Mouse (Mus musculus) myocyte (in vitro differentiated cells): ENCODE data around the gene Zfp874b. TPM values are rescaled to one million over a fixed set of nuclear protein-coding genes. Genes with fewer than 3 reads are reported as not detected.

Experiments used
- H3K27me3 ChIP-seq: one replicate; pipeline ENCODE4 v1.6.1; 2011; ENCODE audit not compliant: control insufficient read depth, insufficient read depth, insufficient read length
- H3K36me3 ChIP-seq: one replicate; pipeline ENCODE4 v1.6.1; 2011; ENCODE audit not compliant: control insufficient read depth, insufficient read depth
- H3K4me2 ChIP-seq: one replicate; pipeline ENCODE4 v1.6.1; 2011; ENCODE audit warnings: low read depth, control low read depth
- H3K4me3 ChIP-seq: one replicate; pipeline ENCODE4 v1.5.1; 2011; ENCODE audit warnings: mild to moderate bottlenecking, control low read depth, moderate library complexity
- H3K79me2 ChIP-seq: one replicate; pipeline ENCODE4 v1.6.1; 2011; ENCODE audit not compliant: control insufficient read depth, insufficient read depth
- H3ac ChIP-seq: one replicate; pipeline ENCODE4 v1.6.1; 2011; ENCODE audit not compliant: control insufficient read depth, insufficient read length
- CEBPB ChIP-seq: IDR thresholded peaks from 2 replicates; pipeline ENCODE4 v1.6.1; 2011; ENCODE audit warnings: mild to moderate bottlenecking, moderate library complexity; ENCODE audit not compliant: poor library complexity, insufficient read depth, severe bottlenecking
- E2F4 ChIP-seq: IDR thresholded peaks from one replicate; pipeline ENCODE4 v1.6.1; 2011; ENCODE audit warnings: mild to moderate bottlenecking, control low read depth, moderate library complexity; ENCODE audit not compliant: insufficient read depth
- MAX ChIP-seq: IDR thresholded peaks from one replicate; pipeline ENCODE4 v1.6.1; 2011; ENCODE audit warnings: low read depth, mild to moderate bottlenecking, control low read depth
- MYOD1 ChIP-seq, 3 experiments: IDR thresholded peaks; one replicate each; pipeline ENCODE4 v1.6.1; 2011; ENCODE audit warnings: control low read depth in 2 of 3, low read depth in 2 of 3, mild to moderate bottlenecking in 2 of 3, moderate library complexity in 1 of 3; ENCODE audit not compliant: insufficient read length in 2 of 3, control insufficient read depth in 1 of 3
- MYOG ChIP-seq, 3 experiments: IDR thresholded peaks; one replicate each; pipeline ENCODE4 v1.6.1; 2011; ENCODE audit warnings: control low read depth in 2 of 3, low read depth in 2 of 3, mild to moderate bottlenecking in 2 of 3; ENCODE audit not compliant: insufficient read length in 2 of 3, control insufficient read depth in 1 of 3, insufficient read depth in 1 of 3
- POLR2A ChIP-seq: IDR thresholded peaks from one replicate; pipeline ENCODE4 v1.6.1; 2011; ENCODE audit warnings: low read depth, mild to moderate bottlenecking, control low read depth, moderate library complexity; ENCODE audit not compliant: insufficient read length
- POLR2AphosphoS2 ChIP-seq: IDR thresholded peaks from one replicate; pipeline ENCODE4 v1.6.1; 2011; ENCODE audit warnings: low read depth, control low read depth; ENCODE audit not compliant: insufficient read length
- REST ChIP-seq: IDR thresholded peaks from one replicate; pipeline ENCODE4 v1.6.1; 2011; ENCODE audit warnings: mild to moderate bottlenecking, control low read depth, moderate library complexity; ENCODE audit not compliant: insufficient read depth, insufficient read length
- SRF ChIP-seq: IDR thresholded peaks from one replicate; pipeline ENCODE4 v1.6.1; 2011; ENCODE audit warnings: low read depth; ENCODE audit not compliant: control insufficient read depth, insufficient read length
- TCF12 ChIP-seq: IDR thresholded peaks from one replicate; pipeline ENCODE4 v1.6.1; 2011; ENCODE audit warnings: mild to moderate bottlenecking, control low read depth; ENCODE audit not compliant: poor library complexity, insufficient read depth, severe bottlenecking
- TCF3 ChIP-seq: IDR thresholded peaks from one replicate; pipeline ENCODE4 v1.6.1; 2011; ENCODE audit warnings: low read depth, control low read depth; ENCODE audit not compliant: insufficient read length
- USF1 ChIP-seq: IDR thresholded peaks from one replicate; pipeline ENCODE4 v1.6.1; 2011; ENCODE audit warnings: low read depth, mild to moderate bottlenecking, control low read depth, moderate library complexity
- polyA plus RNA-seq: library from polyadenylated mRNA; unstranded; fragments of >200 nt; fragmentation: generic; extraction: Trizol; gene quantifications from one replicate; pipeline ENCODE4 v1.2.1, GENCODE M21; 2012; ENCODE audit warnings: missing spikeins

The Zfp874b gene
- polyA plus RNA-seq, result 1.8 TPM

- H3K4me2 ChIP-seq, result peak within 1 kb of the TSS; percentile 93
- no peaks in the 10 kb centered on the region for H3K79me2 ChIP-seq
- peak within 1 kb of the TSS; percentile 51 for H3ac ChIP-seq
- TF ChIP-seq MYOD1 (IDR thresholded peaks at IDR 0.05; ENCODE audit: control insufficient read depth in 1 of 3, insufficient read length in 2 of 3, low read depth in 2 of 3) (no peak), POLR2AphosphoS2 (no peak), CEBPB (peak; percentile 29; the same call in 1 of the 2 replicates), E2F4 (no peak), POLR2A (peak; percentile 47), USF1 (no peak), MYOG (IDR thresholded peaks at IDR 0.05; ENCODE audit: control insufficient read depth in 1 of 3, insufficient read depth in 1 of 3, insufficient read length in 2 of 3, low read depth in 2 of 3) (no peak), SRF (no peak)
- H3K36me3 ChIP-seq, result peaks cover 3% of the 10 kb centered on the region
- no peaks in the 10 kb centered on the region for H3K27me3 ChIP-seq
- H3K4me3 ChIP-seq, result peak within 1 kb of the TSS; percentile 47
These were observed at the start of gene Zfp874b for GRCm38 (mm10) chr13:67483625-67484423. Zfp874b (minus strand) TSS chr13:67484258.

GRCm38 (mm10) chr13:67527049-67527730 lies 43.1 kb upstream of the Zfp874b start:
- Histone ChIP-seq H3K27me3 (no peaks in the 10 kb centered on the region), H3ac (no peak overlapping the region), H3K36me3 (no peaks in the 10 kb centered on the region), H3K4me3 (peak overlapping the region; percentile 47), H3K79me2 (peaks cover 29% of the 10 kb centered on the region), H3K4me2 (no peak overlapping the region)
- no peak for TF ChIP-seq E2F4
- no peak for TF ChIP-seq MYOD1 (IDR thresholded peaks at IDR 0.05; ENCODE audit: control insufficient read depth in 1 of 3, insufficient read length in 2 of 3, low read depth in 2 of 3)
- no peak for TF ChIP-seq MAX
- no peak for TF ChIP-seq REST
- no peak for TF ChIP-seq POLR2AphosphoS2
- no peak for TF ChIP-seq TCF3
- TF ChIP-seq USF1, result no peak
- TF ChIP-seq MYOG (IDR thresholded peaks at IDR 0.05; ENCODE audit: control insufficient read depth in 1 of 3, insufficient read depth in 1 of 3, insufficient read length in 2 of 3, low read depth in 2 of 3), result no peak
- no peak for TF ChIP-seq CEBPB
- no peak for TF ChIP-seq SRF
- TF ChIP-seq TCF12, result no peak
- TF ChIP-seq POLR2A, result no peak

DNA sequence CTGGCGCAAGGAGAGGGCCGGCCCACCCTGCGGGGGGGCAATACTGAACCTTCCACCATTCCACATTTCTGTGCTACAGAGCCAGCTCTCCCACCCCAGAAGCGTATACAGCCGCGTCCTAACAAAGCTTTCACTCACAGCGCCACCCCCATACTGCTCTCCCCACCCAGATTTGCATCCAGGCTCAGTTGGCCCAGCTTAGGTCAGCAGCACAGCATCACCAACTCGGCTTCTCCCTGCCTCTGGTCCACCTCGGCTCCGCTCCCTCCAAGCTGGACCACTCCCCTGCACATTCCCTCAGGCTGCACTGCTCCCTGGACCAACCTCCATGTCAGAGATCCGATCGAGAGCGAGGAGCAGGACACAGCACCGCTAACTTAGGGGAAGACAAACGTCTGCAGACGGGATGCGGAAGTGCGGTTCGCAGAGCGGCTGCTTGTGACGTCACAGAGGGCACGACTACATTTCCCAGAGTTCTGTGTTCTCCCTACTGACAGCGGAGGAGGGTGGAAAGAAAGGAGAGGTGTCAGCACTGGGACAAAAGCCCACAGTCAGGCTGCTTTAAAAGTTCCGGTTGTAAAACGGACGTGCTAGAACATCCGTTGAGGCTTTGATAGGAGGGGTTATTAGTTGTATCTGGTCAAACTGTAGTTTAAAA lies 41.8 kb upstream of the Zfp874b start, which contains the start of the genes Gm26965 and Zfp87:
Gene Gm26965, minus strand, starts transcription at position 399 of the 658 bp plus-strand sequence.
Gene Zfp87, minus strand, starts transcription at position 425 of the 658 bp plus-strand sequence.
- H3ac ChIP-seq, result peak within 1 kb of the TSS; percentile 36
- peak within 1 kb of the TSS; percentile 72 for H3K4me2 ChIP-seq
- peaks cover 1% of the 10 kb centered on the region for H3K36me3 ChIP-seq
- H3K27me3 ChIP-seq, result no peaks in the 10 kb centered on the region
- H3K79me2 ChIP-seq, result peaks cover 29% of the 10 kb centered on the region
- H3K4me3 ChIP-seq, result peak within 1 kb of the TSS; percentile 47
- peak; percentile 75 for TF ChIP-seq POLR2A
- no peak for TF ChIP-seq MAX
- TF ChIP-seq POLR2AphosphoS2, result peak; percentile 79
- TF ChIP-seq USF1, result no peak
- no peak for TF ChIP-seq SRF
- TF ChIP-seq E2F4, result no peak
- TF ChIP-seq REST, result no peak
- no peak for TF ChIP-seq MYOD1 (IDR thresholded peaks at IDR 0.05; ENCODE audit: control insufficient read depth in 1 of 3, insufficient read length in 2 of 3, low read depth in 2 of 3)
- TF ChIP-seq TCF12, result no peak
- peak in 1 of 3 experiments; percentile 5 for TF ChIP-seq MYOG (IDR thresholded peaks at IDR 0.05; ENCODE audit: control insufficient read depth in 1 of 3, insufficient read depth in 1 of 3, insufficient read length in 2 of 3, low read depth in 2 of 3)
- TF ChIP-seq TCF3, result no peak
- no peak for TF ChIP-seq CEBPB

DNA sequence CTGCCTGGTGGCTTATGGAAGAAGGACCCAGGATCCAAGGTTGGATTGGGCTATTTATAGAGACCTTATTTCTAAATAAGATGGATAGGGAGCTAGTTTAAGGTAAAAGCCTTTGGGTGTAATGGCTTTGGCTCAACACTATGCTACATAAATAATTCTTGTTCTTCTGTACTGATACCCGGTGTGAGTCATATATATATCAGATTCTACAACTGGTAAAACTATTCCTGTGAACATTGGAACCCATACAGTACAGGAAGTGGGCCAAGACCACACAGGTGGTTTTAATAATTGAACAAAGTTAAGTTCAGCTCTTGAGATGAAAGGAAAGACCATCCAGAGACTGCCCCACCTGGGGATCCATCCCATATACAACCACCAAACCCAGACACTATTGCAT lies 16.9 kb upstream of the Zfp874b start:
- Histone ChIP-seq H3K4me3 (peak overlapping the region; percentile 78), H3K27me3 (no peaks in the 10 kb centered on the region), H3K36me3 (no peaks in the 10 kb centered on the region), H3K4me2 (peak overlapping the region; percentile 21), H3ac (peak overlapping the region; percentile 61), H3K79me2 (no peaks in the 10 kb centered on the region)
- no peak for TF ChIP-seq USF1
- no peak for TF ChIP-seq POLR2A
- TF ChIP-seq TCF3, result no peak
- no peak for TF ChIP-seq CEBPB
- TF ChIP-seq SRF, result no peak
- no peak for TF ChIP-seq E2F4
- TF ChIP-seq MAX, result no peak
- no peak for TF ChIP-seq TCF12
- TF ChIP-seq POLR2AphosphoS2, result no peak
- TF ChIP-seq MYOD1 (IDR thresholded peaks at IDR 0.05; ENCODE audit: control insufficient read depth in 1 of 3, insufficient read length in 2 of 3, low read depth in 2 of 3), result no peak
- TF ChIP-seq REST, result no peak
- no peak for TF ChIP-seq MYOG (IDR thresholded peaks at IDR 0.05; ENCODE audit: control insufficient read depth in 1 of 3, insufficient read depth in 1 of 3, insufficient read length in 2 of 3, low read depth in 2 of 3)
